Mouse (Mus musculus): ENCODE data around the gene Spata13.
A peak's percentile ranks its signal among the peaks of the same experiment; 100 is the strongest.

The Spata13 gene

GRCm38 (mm10) chr14:60639195-60639594 is 5.4 kb downstream of the Spata13 start:
- no peak for DNase-seq (ENCODE audit: low spot score)

- no peak for DNase-seq (ENCODE audit: low spot score)
These were observed 7.3 kb downstream of the Spata13 start for GRCm38 (mm10) chr14:60641120-60641519.

- no peak for DNase-seq (ENCODE audit: low spot score)
These were observed 8.3 kb downstream of the Spata13 start for GRCm38 (mm10) chr14:60642131-60642530.

GRCm38 (mm10) chr14:60643098-60643870 is 9.5 kb downstream of the Spata13 start:
- no peak for DNase-seq (ENCODE audit: low spot score)

- DNase-seq (ENCODE audit: low spot score), result peak; percentile 53
These were observed 12.6 kb downstream of the Spata13 start for GRCm38 (mm10) chr14:60646373-60646772.

GRCm38 (mm10) chr14:60647885-60648284 is 14.1 kb downstream of the Spata13 start:
- DNase-seq (ENCODE audit: low spot score), result no peak

GRCm38 (mm10) chr14:60648956-60649355 is 15.2 kb downstream of the Spata13 start:
- no peak for DNase-seq (ENCODE audit: low spot score)

- DNase-seq (ENCODE audit: low spot score), result no peak
These were observed 19.4 kb downstream of the Spata13 start for GRCm38 (mm10) chr14:60653184-60653583.

- DNase-seq (ENCODE audit: low spot score), result no peak
These were observed 20.2 kb downstream of the Spata13 start for GRCm38 (mm10) chr14:60653977-60654376.

GRCm38 (mm10) chr14:60654708-60655107 is 20.9 kb downstream of the Spata13 start:
- DNase-seq (ENCODE audit: low spot score), result no peak

- peak; percentile 73 for DNase-seq (ENCODE audit: low spot score)
These were observed 22.3 kb downstream of the Spata13 start for GRCm38 (mm10) chr14:60655941-60656700.

- no peak for DNase-seq (ENCODE audit: low spot score)
These were observed 22.9 kb downstream of the Spata13 start for GRCm38 (mm10) chr14:60656701-60657085.

GRCm38 (mm10) chr14:60657891-60658290 is 24.1 kb downstream of the Spata13 start:
- DNase-seq (ENCODE audit: low spot score), result no peak

- no peak for DNase-seq (ENCODE audit: low spot score)
These were observed 25.7 kb downstream of the Spata13 start for GRCm38 (mm10) chr14:60659498-60659897.

- DNase-seq (ENCODE audit: low spot score), result no peak
These were observed 26.8 kb downstream of the Spata13 start for GRCm38 (mm10) chr14:60660591-60660990.

- no peak for DNase-seq (ENCODE audit: low spot score)
These were observed 27.5 kb downstream of the Spata13 start for GRCm38 (mm10) chr14:60661281-60661680.

- DNase-seq (ENCODE audit: low spot score), result no peak
These were observed 29.6 kb downstream of the Spata13 start for GRCm38 (mm10) chr14:60663309-60663940.

- DNase-seq (ENCODE audit: low spot score), result no peak
These were observed 30.8 kb downstream of the Spata13 start for GRCm38 (mm10) chr14:60664641-60665040.

GRCm38 (mm10) chr14:60665263-60665662 is 31.5 kb downstream of the Spata13 start:
- DNase-seq (ENCODE audit: low spot score), result no peak

- DNase-seq (ENCODE audit: low spot score), result no peak
These were observed 32.5 kb downstream of the Spata13 start for GRCm38 (mm10) chr14:60666252-60666651.

- DNase-seq (ENCODE audit: low spot score), result no peak
These were observed 36.4 kb downstream of the Spata13 start for GRCm38 (mm10) chr14:60670191-60670590.

GRCm38 (mm10) chr14:60671504-60671903 is 37.7 kb downstream of the Spata13 start:
- DNase-seq (ENCODE audit: low spot score), result no peak

- no peak for DNase-seq (ENCODE audit: low spot score)
These were observed 41.9 kb downstream of the Spata13 start for GRCm38 (mm10) chr14:60675697-60676096.

All from ovary, postnatal 36 days (tissue).